Mouse (Mus musculus) heart, embryonic 13.5 days (tissue): ENCODE data around the gene Padi6. TPM values are rescaled to one million over a fixed set of nuclear protein-coding genes. Genes with fewer than 3 reads are reported as not detected.

ENCODE experiments used
- ATAC-seq: fragments of 200-750 bp; cut with Nextera tagmentation; 2 replicates; pipeline ENCODE4 v1.8.0; 2017; ENCODE audit warnings: moderate TSS enrichment; ENCODE audit not compliant: insufficient number of reproducible peaks, low FRiP score, low TSS enrichment; ENCODE audit errors: extremely low read depth
- H3K27ac ChIP-seq: fragments of 300-500 bp; sonication (generic); replicated peaks from 2 replicates; pipeline ENCODE4 v1.5.1; 2015; ENCODE audit warnings: moderate library complexity, mild to moderate bottlenecking, inconsistent platforms
- H3K27me3 ChIP-seq: fragments of 300-500 bp; sonication (generic); replicated peaks from 2 replicates; pipeline ENCODE4 v1.6.1; 2015; ENCODE audit warnings: mild to moderate bottlenecking, inconsistent platforms
- H3K36me3 ChIP-seq: fragments of 300-500 bp; sonication (generic); 2 replicates; pipeline ENCODE4 v1.6.1; 2015; ENCODE audit warnings: mild to moderate bottlenecking, inconsistent platforms
- H3K4me1 ChIP-seq: fragments of 300-500 bp; sonication (generic); 2 replicates; pipeline ENCODE4 v1.6.1; 2015; ENCODE audit warnings: inconsistent platforms
- H3K4me2 ChIP-seq: fragments of 300-500 bp; sonication (generic); 2 replicates; pipeline ENCODE4 v1.6.1; 2015; ENCODE audit warnings: inconsistent platforms, mild to moderate bottlenecking, moderate library complexity
- H3K4me3 ChIP-seq: fragments of 300-500 bp; sonication (generic); 2 replicates; pipeline ENCODE4 v1.5.1; 2015; ENCODE audit warnings: moderate library complexity, mild to moderate bottlenecking, inconsistent platforms
- H3K9ac ChIP-seq: fragments of 300-500 bp; sonication (generic); 2 replicates; pipeline ENCODE4 v1.6.1; 2015; ENCODE audit warnings: inconsistent platforms, mild to moderate bottlenecking, moderate library complexity
- H3K9me3 ChIP-seq: fragments of 300-500 bp; sonication (generic); 2 replicates; pipeline ENCODE4 v1.6.1; 2016; ENCODE audit warnings: inconsistent platforms
- WGBS: fragments of 180-500 bp; shearing (Covaris S2); methylation state at CpG from one replicate; pipeline ENCODE4 v1.1.7; 2015; ENCODE audit warnings: mixed read lengths; 5-methylcytosine and 5-hydroxymethylcytosine counted together
- polyA plus RNA-seq: library from polyadenylated mRNA; unstranded; fragments of >200 nt; fragmentation: Nextera tagmentation; extraction: Ambion mirVana; gene quantifications from 2 replicates; pipeline ENCODE4 v1.2.1, GENCODE M21; 2015

The Padi6 gene
- polyA plus RNA-seq, 1 experiment from 2014 or later, result not detected

- 87% methylated on average over 9 of the region's 9 CpGs for WGBS
- no peak for ATAC-seq
- Histone ChIP-seq H3K4me1 (peaks cover 25% of the 10 kb centered on the region), H3K9me3 (no peaks in the 10 kb centered on the region), H3K27me3 (no peaks in the 10 kb centered on the region), H3K36me3 (peaks cover 52% of the 10 kb centered on the region), H3K27ac (no peak overlapping the region), H3K4me2 (no peak overlapping the region), H3K4me3 (no peak overlapping the region), H3K9ac (no peak overlapping the region)
These were observed 19.3 kb downstream of the Padi6 start for GRCm38 (mm10) chr4:140723192-140723591.

GRCm38 (mm10) chr4:140722710-140723109, 19.7 kb downstream of the Padi6 start:
- ATAC-seq, result no peak
- H3K4me1 ChIP-seq, result peaks cover 25% of the 10 kb centered on the region
- H3K27me3 ChIP-seq, result no peaks in the 10 kb centered on the region
- no peak overlapping the region for H3K9ac ChIP-seq
- no peak overlapping the region for H3K4me3 ChIP-seq
- H3K27ac ChIP-seq, result no peak overlapping the region
- no peak overlapping the region for H3K4me2 ChIP-seq
- H3K9me3 ChIP-seq, result no peaks in the 10 kb centered on the region
- 80% methylated on average over 9 of the region's 9 CpGs for WGBS
- H3K36me3 ChIP-seq, result peaks cover 57% of the 10 kb centered on the region

- Histone ChIP-seq H3K36me3 (peaks cover 64% of the 10 kb centered on the region), H3K9me3 (no peaks in the 10 kb centered on the region), H3K27ac (no peak overlapping the region), H3K4me1 (peaks cover 25% of the 10 kb centered on the region), H3K4me2 (no peak overlapping the region), H3K27me3 (no peaks in the 10 kb centered on the region), H3K9ac (no peak overlapping the region), H3K4me3 (no peak overlapping the region)
- ATAC-seq, result no peak
- WGBS, result 84% methylated on average over 20 of the region's 20 CpGs
These were observed 20.4 kb downstream of the Padi6 start for GRCm38 (mm10) chr4:140721968-140722490.

GRCm38 (mm10) chr4:140720091-140720490, 22.4 kb downstream of the Padi6 start:
- Histone ChIP-seq H3K27ac (peak overlapping the region; percentile 33; the same call in 1 of the 2 replicates), H3K27me3 (no peaks in the 10 kb centered on the region), H3K4me1 (peaks cover 24% of the 10 kb centered on the region), H3K4me2 (no peak overlapping the region), H3K4me3 (no peak overlapping the region), H3K36me3 (peaks cover 83% of the 10 kb centered on the region), H3K9ac (no peak overlapping the region; the same call in 1 of the 2 replicates), H3K9me3 (no peaks in the 10 kb centered on the region)
- no peak for ATAC-seq
- WGBS, result 67% methylated on average over 5 of the region's 5 CpGs

GRCm38 (mm10) chr4:140718436-140718835, 24.0 kb downstream of the Padi6 start:
- no peak overlapping the region for H3K9ac ChIP-seq
- H3K9me3 ChIP-seq, result no peaks in the 10 kb centered on the region
- peaks cover 21% of the 10 kb centered on the region for H3K4me1 ChIP-seq
- no peak overlapping the region for H3K27ac ChIP-seq
- no peak overlapping the region for H3K4me3 ChIP-seq
- ATAC-seq, result no peak
- no peak overlapping the region for H3K4me2 ChIP-seq
- 92% methylated on average over 9 of the region's 9 CpGs for WGBS
- peaks cover 96% of the 10 kb centered on the region for H3K36me3 ChIP-seq
- H3K27me3 ChIP-seq, result no peaks in the 10 kb centered on the region

GRCm38 (mm10) chr4:140716994-140717393, 25.4 kb downstream of the Padi6 start:
- Histone ChIP-seq H3K36me3 (peaks cover 97% of the 10 kb centered on the region), H3K4me3 (no peak overlapping the region), H3K9ac (no peak overlapping the region), H3K9me3 (no peaks in the 10 kb centered on the region), H3K4me2 (no peak overlapping the region), H3K4me1 (peaks cover 28% of the 10 kb centered on the region), H3K27me3 (no peaks in the 10 kb centered on the region), H3K27ac (no peak overlapping the region)
- WGBS, result 88% methylated on average over 11 of the region's 11 CpGs
- ATAC-seq, result no peak

- Histone ChIP-seq H3K36me3 (peaks cover 97% of the 10 kb centered on the region), H3K9ac (peak overlapping the region; percentile 33; the same call in 1 of the 2 replicates), H3K4me3 (no peak overlapping the region), H3K9me3 (no peaks in the 10 kb centered on the region), H3K4me2 (no peak overlapping the region), H3K27me3 (no peaks in the 10 kb centered on the region), H3K4me1 (peaks cover 23% of the 10 kb centered on the region), H3K27ac (peak overlapping the region; percentile 21; the same call in 1 of the 2 replicates)
- 79% methylated on average over 5 of the region's 5 CpGs for WGBS
- no peak for ATAC-seq
These were observed 27.9 kb downstream of the Padi6 start for GRCm38 (mm10) chr4:140714586-140714985.

GRCm38 (mm10) chr4:140713480-140714365, 28.7 kb downstream of the Padi6 start:
- H3K36me3 ChIP-seq, result peaks cover 97% of the 10 kb centered on the region
- ATAC-seq, result peak; percentile 80
- no peak overlapping the region for H3K9ac ChIP-seq
- H3K4me1 ChIP-seq, result peaks cover 26% of the 10 kb centered on the region
- no peaks in the 10 kb centered on the region for H3K9me3 ChIP-seq
- peak overlapping the region; percentile 25; the same call in 1 of the 2 replicates for H3K27ac ChIP-seq
- H3K4me2 ChIP-seq, result no peak overlapping the region
- no peak overlapping the region for H3K4me3 ChIP-seq
- no peaks in the 10 kb centered on the region for H3K27me3 ChIP-seq
- 41% methylated on average over 29 of the region's 29 CpGs for WGBS

GRCm38 (mm10) chr4:140711360-140711759, 31.1 kb downstream of the Padi6 start:
- no peak overlapping the region for H3K27ac ChIP-seq
- H3K9me3 ChIP-seq, result no peaks in the 10 kb centered on the region
- H3K27me3 ChIP-seq, result no peaks in the 10 kb centered on the region
- WGBS, result 81% methylated on average over 5 of the region's 5 CpGs
- ATAC-seq, result no peak
- no peak overlapping the region for H3K4me2 ChIP-seq
- peaks cover 46% of the 10 kb centered on the region for H3K4me1 ChIP-seq
- no peak overlapping the region for H3K4me3 ChIP-seq
- peaks cover 95% of the 10 kb centered on the region for H3K36me3 ChIP-seq
- no peak overlapping the region for H3K9ac ChIP-seq

GRCm38 (mm10) chr4:140710781-140711180, 31.7 kb downstream of the Padi6 start:
- Histone ChIP-seq H3K9me3 (no peaks in the 10 kb centered on the region), H3K4me3 (no peak overlapping the region), H3K9ac (no peak overlapping the region), H3K4me2 (no peak overlapping the region), H3K27ac (no peak overlapping the region), H3K4me1 (peaks cover 48% of the 10 kb centered on the region), H3K27me3 (no peaks in the 10 kb centered on the region), H3K36me3 (peaks cover 95% of the 10 kb centered on the region)
- ATAC-seq, result no peak
- 87% methylated on average over 10 of the region's 10 CpGs for WGBS

- peaks cover 55% of the 10 kb centered on the region for H3K4me1 ChIP-seq
- ATAC-seq, result no peak
- no peaks in the 10 kb centered on the region for H3K27me3 ChIP-seq
- H3K9me3 ChIP-seq, result no peaks in the 10 kb centered on the region
- H3K27ac ChIP-seq, result no peak overlapping the region
- no peak overlapping the region for H3K9ac ChIP-seq
- H3K4me2 ChIP-seq, result no peak overlapping the region
- peaks cover 93% of the 10 kb centered on the region for H3K36me3 ChIP-seq
- no peak overlapping the region for H3K4me3 ChIP-seq
- WGBS, result 84% methylated on average over 10 of the region's 10 CpGs
These were observed 32.8 kb downstream of the Padi6 start for GRCm38 (mm10) chr4:140709617-140710016.
